Mouse (Mus musculus) splenic B cell, adult 2 months (primary cell): Measurements from ENCODE around the gene Jsrp1.
"Not testable (repeated sequence)": the region's sequence is repeated elsewhere in the genome, so short reads cannot be mapped to it uniquely, and the experiment has no call there.

ENCODE experiments used
- DNase-seq: peaks from one replicate; pipeline ENCODE4 v3.0.0-alpha.2; 2011; ENCODE audit warnings: low read depth, low spot score
- H3K27me3 ChIP-seq: 2 replicates; pipeline ENCODE4 v1.6.1; 2012; ENCODE audit warnings: mild to moderate bottlenecking, low read length, moderate library complexity, mixed read lengths; ENCODE audit not compliant: control insufficient read depth, poor library complexity, insufficient read depth, severe bottlenecking
- H3K36me3 ChIP-seq: 2 replicates; pipeline ENCODE4 v1.6.1; 2012; ENCODE audit warnings: mild to moderate bottlenecking, low read length, moderate library complexity, mixed read lengths; ENCODE audit not compliant: control insufficient read depth, poor library complexity, insufficient read depth, severe bottlenecking

Gene Jsrp1

DNA sequence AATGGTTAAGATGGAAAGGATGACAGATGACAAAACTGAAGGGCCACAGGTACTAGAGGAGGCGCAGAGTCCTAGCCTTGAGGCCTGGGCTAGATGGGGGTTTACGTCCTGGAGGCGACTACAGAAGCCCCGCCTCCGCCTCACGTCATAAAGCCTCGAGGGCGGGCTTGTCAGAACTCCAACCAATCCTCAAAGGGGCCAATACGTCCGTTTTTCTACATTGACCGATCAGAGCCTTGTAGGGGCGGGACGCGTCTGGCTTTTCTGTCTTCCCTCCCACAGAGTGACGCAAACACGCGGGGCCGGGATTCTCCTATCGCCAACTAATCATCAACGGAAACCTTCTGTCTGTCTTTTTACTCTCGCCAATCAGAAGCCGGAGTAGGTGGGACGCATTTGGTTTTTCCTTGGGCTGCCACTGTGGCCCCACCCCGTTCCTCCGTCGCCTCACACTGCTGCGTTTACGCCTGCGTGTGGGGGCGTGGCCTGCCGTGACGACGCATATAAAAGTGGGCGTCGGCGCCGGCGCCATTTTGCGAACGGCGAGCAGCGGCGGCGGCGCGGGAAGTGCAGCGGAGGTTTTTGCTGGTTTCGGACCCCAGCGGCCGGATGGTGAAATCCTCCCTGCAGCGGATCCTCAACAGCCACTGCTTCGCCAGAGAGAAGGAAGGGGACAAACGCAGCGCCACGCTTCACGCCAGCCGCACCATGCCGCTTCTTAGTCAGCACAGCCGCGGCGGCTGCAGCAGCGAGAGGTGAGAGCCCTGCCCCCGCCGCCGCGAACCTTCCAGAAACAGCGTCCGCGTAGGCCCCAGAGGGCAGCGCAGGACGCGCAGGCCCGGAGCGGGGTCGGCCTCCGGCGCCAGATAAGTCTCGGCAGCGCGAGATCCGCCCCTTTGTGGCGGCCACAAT lies 13.1 kb upstream of the Jsrp1 start, which contains the start of gene Oaz1:
Oaz1 (plus strand) TSS at position 506 of the 912 bp plus-strand sequence.
- Histone ChIP-seq H3K36me3 (peaks cover 2% of the 10 kb centered on the region; the same call in 1 of the 2 replicates), H3K27me3 (no peaks in the 10 kb centered on the region)
- DNase-seq = peak; percentile 99

DNA sequence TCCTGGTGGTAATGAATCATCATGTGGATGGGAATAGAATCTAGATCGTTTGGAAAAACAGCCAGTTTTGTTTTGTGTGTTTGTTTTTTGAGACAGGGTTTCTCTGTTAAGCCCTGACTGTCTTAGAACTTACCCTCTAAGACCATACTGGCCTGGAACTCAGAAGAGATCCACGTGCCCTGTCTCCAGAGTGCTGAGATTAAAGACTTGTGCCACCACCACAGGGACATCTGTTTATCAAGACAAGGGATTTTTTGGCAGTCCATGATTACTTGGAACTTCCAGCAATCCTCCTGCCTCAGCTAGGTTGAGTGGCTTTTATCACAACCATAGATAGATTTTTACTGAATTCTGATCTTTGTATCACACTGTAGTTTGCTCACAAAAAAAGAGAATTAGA lies 11.5 kb upstream of the Jsrp1 start:
- H3K27me3 ChIP-seq = no peaks in the 10 kb centered on the region
- no peak for DNase-seq
- H3K36me3 ChIP-seq = peaks cover 2% of the 10 kb centered on the region; the same call in 1 of the 2 replicates

DNA sequence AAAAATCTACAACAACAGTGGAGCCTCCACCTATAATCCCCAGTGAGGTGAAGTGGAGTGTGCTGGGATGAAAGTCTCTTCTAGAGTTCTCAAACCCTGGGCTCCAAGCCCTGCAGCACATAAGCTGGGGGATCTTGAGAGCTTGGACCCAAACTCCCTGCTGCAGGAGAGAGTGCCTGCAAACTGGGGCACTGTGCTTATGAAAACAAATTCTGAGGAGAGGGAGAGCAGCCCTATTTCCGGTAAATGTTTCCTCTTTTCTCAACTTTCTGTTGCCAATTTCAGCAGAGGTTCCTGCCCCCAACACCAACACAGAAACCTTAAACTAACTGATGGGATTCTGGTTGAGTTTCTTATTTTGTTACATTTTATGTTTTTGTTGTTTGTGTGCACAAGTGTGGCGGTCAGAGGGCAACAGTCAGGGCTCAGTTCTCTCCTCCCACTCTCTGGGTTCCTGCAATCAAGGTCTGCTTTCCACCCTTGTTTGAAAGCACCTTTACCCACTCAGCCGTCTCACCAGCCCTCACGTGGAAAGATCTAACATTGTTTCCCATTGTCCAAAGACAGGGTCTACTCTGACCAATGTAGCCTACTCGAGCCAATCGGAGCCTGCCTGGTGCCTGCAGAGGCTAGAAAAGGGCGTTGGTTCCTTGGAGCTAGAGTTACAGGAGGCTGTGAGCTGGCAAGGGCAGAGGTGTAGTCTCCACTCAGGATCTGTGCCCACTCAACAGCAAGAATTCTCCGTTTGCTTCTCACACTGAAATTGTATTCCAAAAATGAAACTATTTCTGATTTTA lies 10.7 kb upstream of the Jsrp1 start:
- H3K27me3 ChIP-seq = no peaks in the 10 kb centered on the region
- DNase-seq = peak; percentile 57
- no peaks in the 10 kb centered on the region for H3K36me3 ChIP-seq

DNA sequence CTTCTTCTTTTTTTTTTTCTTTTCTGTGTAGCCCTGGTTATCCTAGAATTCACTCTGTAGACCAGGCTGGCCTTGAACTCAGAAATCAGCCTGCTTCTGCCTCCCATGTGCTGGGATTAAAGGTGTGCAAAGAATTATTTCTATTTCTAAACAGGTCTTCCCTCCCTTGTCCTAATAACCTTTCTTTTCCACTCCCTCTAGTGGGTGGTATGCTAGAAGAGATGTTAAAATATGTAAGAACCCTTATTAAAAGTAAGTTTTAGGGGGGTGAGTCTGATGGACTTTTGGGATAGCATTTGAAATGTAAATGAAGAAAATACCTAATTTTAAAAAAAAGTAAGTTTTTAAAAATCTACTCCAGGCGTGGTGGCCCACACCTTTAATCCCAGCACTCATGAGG lies 10.0 kb upstream of the Jsrp1 start:
- DNase-seq = no peak
- no peaks in the 10 kb centered on the region for H3K27me3 ChIP-seq
- no peaks in the 10 kb centered on the region for H3K36me3 ChIP-seq

DNA sequence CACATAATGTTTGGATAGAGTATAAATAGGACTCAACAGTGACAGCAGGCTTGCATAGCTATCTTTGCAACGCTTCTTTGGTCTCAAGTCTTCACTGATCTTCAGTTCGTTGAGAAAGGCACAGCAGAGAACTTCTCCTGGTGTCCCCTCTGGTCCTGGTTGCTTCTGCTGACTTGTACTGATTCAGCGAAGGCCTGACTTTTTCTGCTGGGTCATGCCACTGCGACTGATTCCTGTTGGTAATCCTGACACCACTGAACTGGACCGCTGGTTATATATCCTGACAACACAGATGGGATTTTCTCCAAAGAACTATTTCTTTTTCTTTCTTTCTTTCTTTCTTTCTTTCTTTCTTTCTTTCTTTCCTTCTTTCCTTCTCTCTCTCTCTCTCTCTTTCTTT lies 9.2 kb upstream of the Jsrp1 start:
- Histone ChIP-seq H3K27me3 (no peaks in the 10 kb centered on the region), H3K36me3 (no peaks in the 10 kb centered on the region)

DNA sequence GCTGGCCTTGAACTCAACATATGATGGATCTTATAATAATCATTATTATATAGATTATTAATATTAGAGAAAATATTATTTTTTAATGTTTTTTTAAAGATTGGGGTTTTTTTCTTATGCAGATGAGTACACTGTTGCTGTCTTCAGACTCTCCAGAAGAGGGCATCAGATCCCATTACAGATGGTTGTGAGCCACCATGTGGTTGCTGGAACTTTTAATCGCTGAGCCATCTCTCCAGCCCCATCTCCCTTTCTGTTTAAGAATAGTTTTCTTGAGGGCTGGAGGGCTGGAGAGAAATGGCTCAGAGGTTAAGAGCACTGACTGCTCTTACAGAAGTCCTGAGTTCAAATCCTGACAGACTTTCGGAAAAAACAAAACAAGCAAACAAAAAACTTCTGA lies 8.7 kb upstream of the Jsrp1 start:
- Histone ChIP-seq H3K36me3 (no peaks in the 10 kb centered on the region), H3K27me3 (no peaks in the 10 kb centered on the region)
- DNase-seq = peak; percentile 66

More for the DNA sequence above, 9.2 kb upstream of the Jsrp1 start:
- DNase-seq = no peak

DNA sequence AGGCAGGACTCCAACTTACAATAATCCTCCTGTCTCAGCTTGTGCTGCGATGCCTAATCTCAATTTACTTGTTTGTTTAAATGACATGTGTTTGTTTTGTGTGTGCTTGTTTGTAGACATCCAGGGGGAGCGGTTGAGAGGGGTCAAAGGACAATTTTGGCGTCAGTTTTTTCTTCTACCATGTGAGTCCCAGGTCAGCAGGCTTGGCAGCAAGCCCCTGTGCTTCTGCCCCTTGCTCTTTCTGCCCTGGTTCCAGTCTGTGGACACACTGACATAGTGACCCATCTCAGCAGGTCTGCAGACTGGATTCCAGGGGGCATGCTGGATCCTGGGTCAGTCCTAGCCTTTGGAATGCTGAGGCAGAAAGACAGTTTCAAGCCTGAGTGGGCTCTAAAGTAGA lies 6.1 kb upstream of the Jsrp1 start:
- no peak for DNase-seq
- H3K27me3 ChIP-seq = no peaks in the 10 kb centered on the region
- H3K36me3 ChIP-seq = no peaks in the 10 kb centered on the region

DNA sequence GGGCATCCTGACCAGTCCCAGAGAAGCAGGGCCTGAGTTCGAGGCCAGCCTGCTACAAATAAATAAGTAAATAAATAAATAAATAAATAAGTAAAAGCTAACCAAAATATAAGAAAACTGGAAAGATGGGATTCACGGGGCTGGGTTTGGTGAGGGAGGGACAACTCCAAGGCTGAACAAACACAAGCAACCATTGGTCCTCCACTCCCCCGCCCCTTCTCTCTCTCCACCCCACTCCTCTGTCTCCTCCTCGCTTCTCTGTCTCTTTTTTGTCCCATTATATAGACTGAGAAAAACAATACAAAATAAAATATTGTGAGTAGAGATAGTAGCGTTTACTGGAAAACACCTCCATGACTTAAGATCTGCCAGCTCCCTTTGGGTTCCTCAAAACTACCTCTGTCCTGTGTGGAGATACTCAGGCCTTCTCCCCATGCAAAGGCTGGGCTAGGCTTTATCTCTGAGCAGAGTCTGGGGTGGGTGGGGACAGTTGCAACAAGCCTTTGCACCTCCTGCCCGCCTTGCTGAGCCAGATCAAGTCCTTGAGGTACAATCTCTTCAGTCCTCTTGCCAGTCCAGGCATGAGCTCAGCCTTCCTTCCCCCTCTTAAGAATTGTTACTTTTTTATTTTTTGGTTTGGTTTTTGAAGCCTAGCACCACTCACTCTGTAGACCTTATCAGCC lies 5.4 kb upstream of the Jsrp1 start:
- no peak for DNase-seq
- no peaks in the 10 kb centered on the region for H3K36me3 ChIP-seq
- no peaks in the 10 kb centered on the region for H3K27me3 ChIP-seq

DNA sequence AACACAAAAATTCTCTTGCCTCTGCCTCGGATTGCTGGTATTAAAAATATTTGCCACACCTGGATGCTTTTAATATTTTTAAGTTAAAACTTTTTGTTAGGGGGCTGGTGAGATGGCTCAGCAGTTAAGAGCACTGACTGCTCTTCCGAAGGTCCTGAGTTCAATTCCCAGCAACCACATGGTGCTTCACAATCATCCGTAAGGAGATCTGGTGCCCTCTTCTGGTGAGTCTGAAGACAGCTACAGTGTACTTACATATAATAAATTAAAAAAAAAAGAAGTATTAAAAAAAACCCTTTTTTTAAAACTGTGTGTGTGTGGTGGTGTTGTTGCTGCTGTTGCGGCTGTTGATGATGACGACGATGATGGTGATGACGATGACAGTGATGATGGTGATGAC lies 4.7 kb upstream of the Jsrp1 start:
- not testable (repeated sequence) for H3K27me3 ChIP-seq, H3K36me3 ChIP-seq
- DNase-seq = peak; percentile 57

DNA sequence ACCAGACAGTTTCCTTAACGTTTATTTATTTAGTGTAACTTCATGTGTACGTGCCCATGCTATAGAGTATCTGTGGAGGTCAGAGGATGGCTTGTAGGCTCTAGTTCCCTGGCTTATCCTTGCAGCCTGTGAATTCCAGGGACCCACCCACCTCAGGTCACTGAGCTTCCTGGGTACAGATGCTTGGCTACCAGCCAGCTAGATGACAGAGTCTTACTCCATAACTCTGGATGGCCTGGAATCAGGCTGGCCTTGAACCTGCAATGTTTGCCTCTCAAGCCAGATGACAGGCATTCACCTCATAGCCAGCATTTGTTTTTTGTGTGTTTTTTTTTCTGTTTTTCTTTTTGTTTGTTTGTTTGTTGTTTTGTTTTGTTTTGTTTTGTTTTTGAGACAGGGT lies 3.9 kb upstream of the Jsrp1 start:
- H3K36me3 ChIP-seq = no peaks in the 10 kb centered on the region

DNA sequence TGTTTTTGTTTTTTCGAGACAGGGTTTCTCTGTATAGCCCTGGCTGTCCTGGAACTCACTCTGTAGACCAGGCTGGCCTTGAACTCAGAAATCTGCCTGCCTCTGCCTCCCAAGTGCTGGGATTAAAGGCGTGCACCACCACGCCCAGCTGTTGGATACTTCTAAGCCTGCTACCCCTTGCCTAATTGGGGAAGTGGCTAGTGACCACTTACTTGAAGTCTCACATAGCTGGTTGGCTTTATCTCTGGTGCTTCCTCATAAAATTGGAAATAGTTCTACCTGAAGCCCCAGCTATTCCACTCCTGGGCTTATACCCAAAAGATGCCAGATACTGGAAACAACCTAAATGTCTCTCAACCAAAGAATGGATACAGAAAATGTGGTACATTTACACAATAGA lies 3.0 kb upstream of the Jsrp1 start:
- H3K36me3 ChIP-seq, DNase-seq, H3K27me3 ChIP-seq: not testable (repeated sequence)

More for the DNA sequence above, 3.9 kb upstream of the Jsrp1 start:
- no peak for DNase-seq
- no peaks in the 10 kb centered on the region for H3K27me3 ChIP-seq

DNA sequence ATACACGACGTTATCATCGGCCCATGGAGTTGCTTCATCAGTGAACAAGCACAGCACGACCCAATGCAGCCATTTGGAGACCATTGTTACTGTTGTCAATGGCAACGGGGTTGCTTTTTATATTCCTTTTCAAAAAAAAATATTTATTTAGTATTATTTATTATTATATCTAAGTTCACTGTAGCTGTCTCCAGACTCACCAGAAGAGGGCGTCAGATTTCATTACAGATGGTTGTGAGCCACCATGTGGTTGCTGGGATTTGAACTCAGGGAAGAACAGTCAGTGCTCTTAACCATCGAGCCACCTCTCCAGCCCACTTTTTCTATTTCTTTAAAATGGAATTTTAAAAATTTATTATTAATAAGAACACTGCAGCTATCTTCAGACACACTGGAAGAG lies 1.5 kb upstream of the Jsrp1 start:
- H3K27me3 ChIP-seq = no peaks in the 10 kb centered on the region
- DNase-seq = no peak
- H3K36me3 ChIP-seq = no peaks in the 10 kb centered on the region

DNA sequence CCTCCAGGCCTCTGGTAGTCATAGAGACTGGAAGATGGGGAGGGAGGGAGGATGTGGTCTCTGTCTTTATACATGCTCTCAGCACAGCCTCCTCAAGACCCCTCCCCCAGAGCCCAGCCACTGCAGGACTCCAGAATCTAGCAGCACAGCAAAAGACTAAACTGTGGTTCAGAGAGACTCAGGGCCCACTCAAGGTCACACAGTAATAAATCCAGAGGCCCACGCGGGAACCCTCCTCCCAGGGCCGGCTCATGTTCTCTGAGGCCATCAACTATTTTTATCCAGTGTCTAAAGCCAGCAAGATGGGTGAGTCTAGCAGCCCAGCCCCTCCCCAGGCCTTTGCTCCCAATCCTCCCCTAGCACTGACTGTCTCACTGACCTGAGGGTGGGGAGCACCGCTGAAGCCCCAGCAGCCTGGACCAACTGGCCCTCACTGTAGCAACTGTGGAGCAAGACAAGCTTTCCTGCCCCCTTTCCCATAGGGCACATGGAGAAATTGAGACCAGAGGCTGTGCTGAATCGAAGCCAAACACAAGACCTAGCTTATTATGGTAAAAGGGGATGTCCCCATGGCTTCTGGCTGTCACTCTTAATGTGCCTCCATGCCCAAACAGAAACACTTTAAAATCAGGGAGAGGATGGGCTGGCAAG lies 782 bp downstream of the Jsrp1 start:
- H3K36me3 ChIP-seq = no peaks in the 10 kb centered on the region
- no peak for DNase-seq
- no peaks in the 10 kb centered on the region for H3K27me3 ChIP-seq

DNA sequence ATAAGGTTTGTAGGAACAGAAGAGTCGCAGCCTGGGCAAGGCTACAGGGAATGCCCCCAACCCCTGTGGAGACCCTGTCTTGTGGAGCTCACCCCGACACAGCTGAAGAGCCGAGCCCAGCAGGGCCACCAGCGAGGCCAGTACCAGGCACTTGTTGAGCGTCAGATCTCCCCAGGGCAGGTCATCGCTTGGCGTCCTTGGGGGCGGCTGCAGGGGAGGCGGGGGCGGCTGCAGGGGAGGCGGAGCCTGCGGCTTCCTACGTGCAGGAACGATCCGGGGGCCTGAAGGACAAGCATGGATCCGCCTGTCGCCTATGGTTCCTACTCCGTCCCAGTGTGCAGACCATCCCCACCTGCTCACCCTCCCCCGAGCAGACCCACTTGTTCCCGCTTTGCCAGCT lies 3.2 kb downstream of the Jsrp1 start:
- no peak for DNase-seq
- H3K36me3 ChIP-seq = no peaks in the 10 kb centered on the region
- no peaks in the 10 kb centered on the region for H3K27me3 ChIP-seq
